8 mouse cellular contexts compared by ENCODE assay signal in genomic region chr12:100937441-100938360, GRCm38 (mm10). TPM values are rescaled to one million over a fixed set of nuclear protein-coding genes. Genes with fewer than 3 reads are reported as not detected.
DNase-seq lines count a peak whose midpoint lies in the region; ATAC-seq lines count a peak whose summit lies in the region.

No protein-coding gene starts in this region.

- H3K27ac ChIP-seq in forebrain, embryonic 14.5 days (ENCODE audit: low read depth, low read length) = 0 out of 2 replicates have a peak overlapping the region, but pooled peaks have one; percentile 27
- no peak overlapping the region for H3K27ac ChIP-seq in midbrain, embryonic 15.5 days

- no peaks in the 10 kb centered on the region for H3K9me3 ChIP-seq in forebrain, embryonic 14.5 days (replicated peaks; ENCODE audit: control insufficient read depth, low read length)
- H3K9me3 ChIP-seq in midbrain, embryonic 15.5 days = no peaks in the 10 kb centered on the region

- no peak overlapping the region for H3K4me3 ChIP-seq in forebrain, embryonic 14.5 days (ENCODE audit: low read depth, low read length)
- H3K4me3 ChIP-seq in midbrain, embryonic 15.5 days = no peak overlapping the region

- peak; percentile 38; the same call in 1 of the 2 replicates for ATAC-seq in forebrain, embryonic 14.5 days
- ATAC-seq in midbrain, embryonic 15.5 days (replicated peaks) = 0 out of 2 replicates have a peak, but pooled peaks have one; percentile 38

- no peak overlapping the region for H3K9ac ChIP-seq in forebrain, embryonic 14.5 days (ENCODE audit: low read length)
- no peak overlapping the region for H3K9ac ChIP-seq in midbrain, embryonic 15.5 days

- H3K4me2 ChIP-seq in forebrain, embryonic 14.5 days (ENCODE audit: low read length) = no peak overlapping the region
- no peak overlapping the region for H3K4me2 ChIP-seq in midbrain, embryonic 15.5 days

- 73% methylated on average over 21 of the region's 21 CpGs for WGBS in forebrain, embryonic 14.5 days
- WGBS in midbrain, embryonic 15.5 days = 76% methylated on average over 21 of the region's 21 CpGs

- H3K4me1 ChIP-seq in forebrain, embryonic 14.5 days (ENCODE audit: control insufficient read depth, insufficient read depth, low read length) = no peaks in the 10 kb centered on the region
- no peaks in the 10 kb centered on the region for H3K4me1 ChIP-seq in midbrain, embryonic 15.5 days

- no peaks in the 10 kb centered on the region for H3K27me3 ChIP-seq in forebrain, embryonic 14.5 days (replicated peaks; ENCODE audit: control insufficient read depth, insufficient read depth, low read length)
- H3K27me3 ChIP-seq in midbrain, embryonic 15.5 days (replicated peaks) = no peaks in the 10 kb centered on the region

- H3K36me3 ChIP-seq in forebrain, embryonic 14.5 days (ENCODE audit: control insufficient read depth, insufficient read depth, low read length) = peaks cover 90% of the 10 kb centered on the region
- no peaks in the 10 kb centered on the region; the same call in 1 of the 2 replicates for H3K36me3 ChIP-seq in midbrain, embryonic 15.5 days (replicated peaks)

- peak; percentile 33 for DNase-seq in kidney, adult 11 months
- no peak for DNase-seq in kidney, adult 18-20 months
- DNase-seq in forebrain, embryonic 14.5 days (ENCODE audit: low spot score) = no peak
- DNase-seq in kidney, adult 9 months = peak; percentile 53
- DNase-seq in layer of hippocampus, postnatal 25 days (ENCODE audit: extremely low spot score in 1 of 2, low spot score in 1 of 2) = no peak
- DNase-seq in embryo, embryonic 10 days (ENCODE audit: low spot score) = no peak
- no peak for DNase-seq in urinary bladder, adult 2 months (ENCODE audit: low spot score)

RNA-seq across cellular contexts. Expression of gene Gpr68, which starts 29.7 kb away (rescaled TPM):
- polyA plus RNA-seq in forebrain, embryonic 14.5 days (2014; fragmentation: Nextera tagmentation; extraction: Ambion mirVana) = 0.55 and 0.84 TPM in 2 replicates
- polyA plus RNA-seq in midbrain, embryonic 15.5 days (2015; fragmentation: Nextera tagmentation; extraction: Ambion mirVana) = 6.1 and 6.7 TPM in 2 replicates
- 10 to 100 TPM; 18.1 to 20.7 TPM for total RNA-seq in layer of hippocampus, postnatal 25 days (2021)
- 1.8 and 2.7 TPM in 2 replicates for polyA plus RNA-seq in urinary bladder, adult 2 months (2012; rRNA removed)

Comparison
In these comparisons a context has a peak if more than half of its experiments do, and no peak if none do; other contexts are left out.
1. DNase-seq: peak in kidney, adult 11 months (single experiment) and kidney, adult 9 months (single experiment); none in kidney, adult 18-20 months (single experiment), forebrain, embryonic 14.5 days (single experiment), layer of hippocampus, postnatal 25 days (0 of 2), embryo, embryonic 10 days (single experiment) and urinary bladder, adult 2 months (single experiment).